Mouse (Mus musculus) hindbrain, embryonic 11.5 days (tissue): ENCODE results near the gene Cym. TPM values are rescaled to one million over a fixed set of nuclear protein-coding genes. Genes with fewer than 3 reads are reported as not detected.
A peak's percentile ranks its signal among the peaks of the same experiment; 100 is the strongest.

ENCODE experiments used
- ATAC-seq: fragments of 200-750 bp; cut with Nextera tagmentation; 2 replicates; pipeline ENCODE4 v1.8.0; 2017; ENCODE audit warnings: mild to moderate bottlenecking, moderate TSS enrichment, moderate library complexity; ENCODE audit not compliant: low FRiP score
- DNase-seq: peaks from one replicate; pipeline ENCODE4 v3.0.0-alpha.2; 2015; ENCODE audit warnings: low spot score
- H3K27ac ChIP-seq: fragments of 300-500 bp; sonication (generic); 2 replicates; pipeline ENCODE4 v1.5.1; 2014; ENCODE audit warnings: mild to moderate bottlenecking, low read depth, low read length
- H3K27me3 ChIP-seq: fragments of 300-500 bp; sonication (generic); 2 replicates; pipeline ENCODE4 v1.6.1; 2014; ENCODE audit warnings: mild to moderate bottlenecking, low read length, moderate library complexity, mixed read lengths; ENCODE audit not compliant: control insufficient read depth, insufficient read depth
- H3K36me3 ChIP-seq: fragments of 300-500 bp; sonication (generic); 2 replicates; pipeline ENCODE4 v1.6.1; 2014; ENCODE audit warnings: mild to moderate bottlenecking, low read length, moderate library complexity, mixed read lengths; ENCODE audit not compliant: control insufficient read depth, insufficient read depth
- H3K4me1 ChIP-seq: fragments of 300-500 bp; sonication (generic); replicated peaks from 2 replicates; pipeline ENCODE4 v1.6.1; 2014; ENCODE audit warnings: low read length, mixed read lengths; ENCODE audit not compliant: control insufficient read depth, insufficient read depth
- H3K4me2 ChIP-seq: fragments of 300-500 bp; sonication (generic); replicated peaks from 2 replicates; pipeline ENCODE4 v1.6.1; 2014; ENCODE audit warnings: mild to moderate bottlenecking, low read depth, low read length
- H3K4me3 ChIP-seq: fragments of 300-500 bp; sonication (generic); 2 replicates; pipeline ENCODE4 v1.5.1; 2014; ENCODE audit warnings: low read depth, low read length
- H3K9ac ChIP-seq: fragments of 300-500 bp; sonication (generic); 2 replicates; pipeline ENCODE4 v1.6.1; 2014; ENCODE audit warnings: low read depth, low read length
- H3K9me3 ChIP-seq: fragments of 300-500 bp; sonication (generic); 2 replicates; pipeline ENCODE4 v1.6.1; 2016; ENCODE audit warnings: low read length; ENCODE audit not compliant: control insufficient read depth
- WGBS: fragments of 180-500 bp; shearing (Covaris S2); extraction: QIAGEN DNeasy Blood & Tissue Kit; methylation state at CpG from one replicate; pipeline ENCODE4 v1.1.7; 2014; 5-methylcytosine and 5-hydroxymethylcytosine counted together
- polyA plus RNA-seq: library from polyadenylated mRNA; unstranded; fragments of >200 nt; fragmentation: Nextera tagmentation; extraction: Ambion mirVana; gene quantifications from 2 replicates; pipeline ENCODE4 v1.2.1, GENCODE M21; 2014

The Cym gene
- polyA plus RNA-seq, 1 experiment from 2014 or later = not detected

GRCm38 (mm10) chr3:107250320-107250719, 28.8 kb upstream of the Cym start:
- no peak for ATAC-seq
- H3K36me3 ChIP-seq = no peaks in the 10 kb centered on the region
- no peaks in the 10 kb centered on the region for H3K27me3 ChIP-seq
- H3K4me3 ChIP-seq = no peak overlapping the region
- WGBS = 90% methylated on average over 2 of the region's 2 CpGs
- H3K4me2 ChIP-seq = no peak overlapping the region
- DNase-seq = no peak
- no peak overlapping the region for H3K27ac ChIP-seq
- H3K9ac ChIP-seq = no peak overlapping the region
- no peaks in the 10 kb centered on the region for H3K9me3 ChIP-seq
- H3K4me1 ChIP-seq = no peaks in the 10 kb centered on the region

- Histone ChIP-seq H3K4me1 (no peaks in the 10 kb centered on the region), H3K27me3 (no peaks in the 10 kb centered on the region), H3K9me3 (no peaks in the 10 kb centered on the region), H3K4me2 (no peak overlapping the region), H3K27ac (no peak overlapping the region), H3K36me3 (no peaks in the 10 kb centered on the region), H3K4me3 (no peak overlapping the region), H3K9ac (no peak overlapping the region)
- 68% methylated on average over 3 of the region's 3 CpGs for WGBS
- DNase-seq (no peak), ATAC-seq (no peak)
These were observed 27.5 kb upstream of the Cym start for GRCm38 (mm10) chr3:107249042-107249441.

- H3K4me1 ChIP-seq = no peaks in the 10 kb centered on the region
- no peak overlapping the region for H3K9ac ChIP-seq
- H3K27me3 ChIP-seq = no peaks in the 10 kb centered on the region
- H3K9me3 ChIP-seq = no peaks in the 10 kb centered on the region
- H3K4me2 ChIP-seq = no peak overlapping the region
- H3K27ac ChIP-seq = no peak overlapping the region
- ATAC-seq (no peak), DNase-seq (no peak)
- no peaks in the 10 kb centered on the region for H3K36me3 ChIP-seq
- H3K4me3 ChIP-seq = no peak overlapping the region
- WGBS = 80% methylated on average over 6 of the region's 6 CpGs
These were observed 25.3 kb upstream of the Cym start for GRCm38 (mm10) chr3:107246876-107247275.

- no peak overlapping the region for H3K27ac ChIP-seq
- H3K4me2 ChIP-seq = no peak overlapping the region
- H3K36me3 ChIP-seq = no peaks in the 10 kb centered on the region
- no peaks in the 10 kb centered on the region for H3K9me3 ChIP-seq
- DNase-seq = no peak
- no peaks in the 10 kb centered on the region for H3K4me1 ChIP-seq
- H3K9ac ChIP-seq = no peak overlapping the region
- H3K27me3 ChIP-seq = no peaks in the 10 kb centered on the region
- no peak for ATAC-seq
- WGBS = 52% methylated on average over 14 of the region's 14 CpGs
- H3K4me3 ChIP-seq = no peak overlapping the region
These were observed 20.0 kb upstream of the Cym start for GRCm38 (mm10) chr3:107241389-107242094.

GRCm38 (mm10) chr3:107239607-107240006, 18.1 kb upstream of the Cym start, which contains the start of gene Prok1:
Gene Prok1, minus strand, starts transcription at chr3:107239707.
- Histone ChIP-seq H3K4me1 (no peaks in the 10 kb centered on the region), H3K9ac (no peak within 1 kb of the TSS), H3K4me3 (no peak within 1 kb of the TSS), H3K9me3 (no peaks in the 10 kb centered on the region), H3K27ac (no peak within 1 kb of the TSS), H3K4me2 (no peak within 1 kb of the TSS), H3K36me3 (no peaks in the 10 kb centered on the region), H3K27me3 (no peaks in the 10 kb centered on the region)
- WGBS = 90% methylated on average over 9 of the region's 9 CpGs
- ATAC-seq = no peak
- no peak for DNase-seq

GRCm38 (mm10) chr3:107238471-107238980, 17.0 kb upstream of the Cym start:
- no peak overlapping the region for H3K9ac ChIP-seq
- WGBS = 85% methylated on average over 8 of the region's 8 CpGs
- ATAC-seq (no peak), DNase-seq (no peak)
- H3K4me1 ChIP-seq = no peaks in the 10 kb centered on the region
- H3K36me3 ChIP-seq = no peaks in the 10 kb centered on the region
- H3K4me2 ChIP-seq = no peak overlapping the region
- H3K9me3 ChIP-seq = no peaks in the 10 kb centered on the region
- no peak overlapping the region for H3K27ac ChIP-seq
- H3K4me3 ChIP-seq = no peak overlapping the region
- no peaks in the 10 kb centered on the region for H3K27me3 ChIP-seq

GRCm38 (mm10) chr3:107238051-107238450, 16.5 kb upstream of the Cym start:
- 46% methylated on average over 2 of the region's 2 CpGs for WGBS
- H3K27ac ChIP-seq = no peak overlapping the region
- no peaks in the 10 kb centered on the region for H3K36me3 ChIP-seq
- H3K4me3 ChIP-seq = no peak overlapping the region
- no peaks in the 10 kb centered on the region for H3K27me3 ChIP-seq
- H3K4me1 ChIP-seq = no peaks in the 10 kb centered on the region
- no peaks in the 10 kb centered on the region for H3K9me3 ChIP-seq
- ATAC-seq (no peak), DNase-seq (no peak)
- H3K9ac ChIP-seq = no peak overlapping the region
- H3K4me2 ChIP-seq = no peak overlapping the region

- no peaks in the 10 kb centered on the region for H3K36me3 ChIP-seq
- H3K27ac ChIP-seq = no peak overlapping the region
- H3K4me1 ChIP-seq = no peaks in the 10 kb centered on the region
- DNase-seq (no peak), ATAC-seq (peak; percentile 22; the same call in 1 of the 2 replicates)
- no peaks in the 10 kb centered on the region for H3K27me3 ChIP-seq
- H3K4me2 ChIP-seq = no peak overlapping the region
- no peak overlapping the region for H3K4me3 ChIP-seq
- no peak overlapping the region for H3K9ac ChIP-seq
- WGBS = 29% methylated on average over 2 of the region's 2 CpGs
- no peaks in the 10 kb centered on the region for H3K9me3 ChIP-seq
These were observed 12.4 kb upstream of the Cym start for GRCm38 (mm10) chr3:107233945-107234344.

GRCm38 (mm10) chr3:107233351-107233813, 11.8 kb upstream of the Cym start:
- no peaks in the 10 kb centered on the region for H3K4me1 ChIP-seq
- no peak overlapping the region for H3K4me2 ChIP-seq
- DNase-seq = peak; percentile 93
- no peak overlapping the region for H3K9ac ChIP-seq
- H3K9me3 ChIP-seq = no peaks in the 10 kb centered on the region
- WGBS = 9% methylated on average over 11 of the region's 11 CpGs
- ATAC-seq = peak; percentile 52
- H3K36me3 ChIP-seq = no peaks in the 10 kb centered on the region
- H3K27me3 ChIP-seq = no peaks in the 10 kb centered on the region
- no peak overlapping the region for H3K27ac ChIP-seq
- no peak overlapping the region for H3K4me3 ChIP-seq
